In genomic region chr1:166256898-166257297, GRCm38 (mm10) we compare ENCODE assay signal across 17 mouse cellular contexts. TPM values are rescaled to one million over a fixed set of nuclear protein-coding genes. Genes with fewer than 3 reads are reported as not detected.
DNase-seq lines count a peak whose midpoint lies in the region; ATAC-seq and TF ChIP-seq lines count a peak whose summit lies in the region.
"Had no signal": no experiment of that assay in that cellular context is flagged by ENCODE, and none has a peak within 500 bp of the region (broad histone marks: within the 10 kb centered on the region; RNA-seq: fewer than 3 reads in every experiment).

No protein-coding gene starts in this region.

- DNase-seq in layer of hippocampus, adult 2 months (ENCODE audit: low spot score in 2 of 2), result no peak
- no peak for DNase-seq in layer of hippocampus, adult 18-20 months (ENCODE audit: low spot score in 2 of 2)
- no peak for DNase-seq in hindbrain, embryonic 10.5 days (ENCODE audit: low spot score)
- no peak for DNase-seq in limb, embryonic 10.5 days (ENCODE audit: low spot score)
- no peak for DNase-seq in adrenal gland, adult 18-20 months (ENCODE audit: low spot score in 2 of 2)
- DNase-seq: adrenal gland, adult 8-10 months; cerebellum, adult 9-10 months; gastrocnemius, postnatal 10 days; heart, postnatal 36 days; kidney, adult 2 months; layer of hippocampus, adult 9-11 months had no signal

- TF ChIP-seq POLR2A in olfactory bulb, adult 2 months (IDR thresholded peaks at IDR 0.05; ENCODE audit: insufficient read depth, low read depth, low read length), result no peak

- H3K36me3 ChIP-seq in hindbrain, embryonic 10.5 days, result peaks cover 18% of the 10 kb centered on the region
- peaks cover 5% of the 10 kb centered on the region; the same call in 1 of the 2 replicates for H3K36me3 ChIP-seq in midbrain, embryonic 12.5 days
- no peaks in the 10 kb centered on the region for H3K36me3 ChIP-seq in limb, embryonic 10.5 days
- no peaks in the 10 kb centered on the region for H3K36me3 ChIP-seq in kidney, embryonic 14.5 days (ENCODE audit: control insufficient read depth, insufficient read depth, low read length)
- H3K36me3 ChIP-seq: lung, embryonic 15.5 days had no signal

- H3K9me3 ChIP-seq in hindbrain, embryonic 10.5 days, result 0 out of 2 replicates have a peak, but pooled peaks cover 6% of the 10 kb centered on the region
- no peaks in the 10 kb centered on the region; the same call in 1 of the 2 replicates for H3K9me3 ChIP-seq in midbrain, embryonic 12.5 days
- H3K9me3 ChIP-seq in limb, embryonic 10.5 days (replicated peaks), result no peaks in the 10 kb centered on the region
- H3K9me3 ChIP-seq in kidney, embryonic 14.5 days (ENCODE audit: control insufficient read depth, low read length), result no peaks in the 10 kb centered on the region
- H3K9me3 ChIP-seq: lung, embryonic 15.5 days had no signal

- peak overlapping the region; percentile 70 for H3K4me2 ChIP-seq in midbrain, embryonic 12.5 days (replicated peaks)
- no peak overlapping the region for H3K4me2 ChIP-seq in kidney, embryonic 14.5 days (replicated peaks; ENCODE audit: low read depth, low read length)
- H3K4me2 ChIP-seq: liver, embryonic 11.5 days; lung, embryonic 15.5 days had no signal

- peaks cover 28% of the 10 kb centered on the region for H3K27me3 ChIP-seq in hindbrain, embryonic 10.5 days (ENCODE audit: insufficient read depth, poor library complexity, severe bottlenecking)
- no peaks in the 10 kb centered on the region for H3K27me3 ChIP-seq in midbrain, embryonic 12.5 days
- H3K27me3 ChIP-seq in limb, embryonic 10.5 days (ENCODE audit: low read depth, poor library complexity, severe bottlenecking), result peaks cover 56% of the 10 kb centered on the region
- H3K27me3 ChIP-seq in kidney, embryonic 14.5 days (ENCODE audit: control insufficient read depth, insufficient read depth, low read length), result peaks cover 28% of the 10 kb centered on the region

- WGBS in hindbrain, embryonic 10.5 days, result 56% methylated on average over 4 of the region's 4 CpGs
- WGBS in midbrain, embryonic 12.5 days, result 25% methylated on average over 4 of the region's 4 CpGs
- WGBS in olfactory bulb, adult 2 months, result 45% methylated on average over 4 of the region's 4 CpGs
- 68% methylated on average over 4 of the region's 4 CpGs for WGBS in limb, embryonic 10.5 days
- WGBS in kidney, embryonic 14.5 days, result 74% methylated on average over 4 of the region's 4 CpGs

- H3K27ac ChIP-seq in layer of hippocampus, adult 2 months, result peak overlapping the region; percentile 90
- H3K27ac ChIP-seq in hindbrain, embryonic 10.5 days, result peak overlapping the region; percentile 88
- H3K27ac ChIP-seq in midbrain, embryonic 12.5 days (replicated peaks), result peak overlapping the region; percentile 79
- H3K27ac ChIP-seq in olfactory bulb, adult 2 months (ENCODE audit: insufficient read depth, low read depth, low read length), result peak overlapping the region; percentile 90
- H3K27ac ChIP-seq in limb, embryonic 10.5 days, result no peak overlapping the region
- no peak overlapping the region for H3K27ac ChIP-seq in kidney, embryonic 14.5 days (ENCODE audit: low read depth, low read length)
- H3K27ac ChIP-seq: lung, embryonic 15.5 days had no signal

- H3K4me3 ChIP-seq in layer of hippocampus, adult 2 months, result peak overlapping the region; percentile 66
- peak overlapping the region; percentile 68 for H3K4me3 ChIP-seq in hindbrain, embryonic 10.5 days
- peak overlapping the region; percentile 54 for H3K4me3 ChIP-seq in midbrain, embryonic 12.5 days
- peak overlapping the region; percentile 76 for H3K4me3 ChIP-seq in olfactory bulb, adult 2 months (ENCODE audit: insufficient read depth, low read depth, low read length)
- no peak overlapping the region for H3K4me3 ChIP-seq in limb, embryonic 10.5 days
- no peak overlapping the region for H3K4me3 ChIP-seq in kidney, embryonic 14.5 days (ENCODE audit: low read length)
- H3K4me3 ChIP-seq: lung, embryonic 15.5 days had no signal

- no peak for ATAC-seq in midbrain, embryonic 12.5 days (ENCODE audit: low FRiP score, low read depth)
- no peak for ATAC-seq in kidney, embryonic 14.5 days (ENCODE audit: low FRiP score, low TSS enrichment)

- no peak for TF ChIP-seq CTCF in layer of hippocampus, adult 2 months (conservative IDR thresholded peaks at IDR 0.05)
- no peak for TF ChIP-seq CTCF in olfactory bulb, adult 2 months (IDR thresholded peaks at IDR 0.05; ENCODE audit: insufficient read depth, low read depth, low read length)

- H3K4me1 ChIP-seq in hindbrain, embryonic 10.5 days (replicated peaks), result peaks cover 57% of the 10 kb centered on the region
- H3K4me1 ChIP-seq in midbrain, embryonic 12.5 days, result peaks cover 50% of the 10 kb centered on the region
- peaks cover 15% of the 10 kb centered on the region for H3K4me1 ChIP-seq in olfactory bulb, adult 2 months (ENCODE audit: control insufficient read depth, insufficient read depth, low read length)
- peaks cover 24% of the 10 kb centered on the region for H3K4me1 ChIP-seq in limb, embryonic 10.5 days
- H3K4me1 ChIP-seq in kidney, embryonic 14.5 days (ENCODE audit: control insufficient read depth, insufficient read depth, low read length), result peaks cover 3% of the 10 kb centered on the region; the same call in 1 of the 2 replicates

- peak overlapping the region; percentile 82; the same call in 1 of the 2 replicates for H3K9ac ChIP-seq in midbrain, embryonic 12.5 days (replicated peaks)
- H3K9ac ChIP-seq in kidney, embryonic 14.5 days (ENCODE audit: low read depth, low read length), result no peak overlapping the region
- H3K9ac ChIP-seq: lung, embryonic 15.5 days had no signal

RNA-seq across cellular contexts. Expression of gene Ildr2, which starts 3.0 kb away (rescaled TPM):
- 10 to 100 TPM; 71.5 to 73.6 TPM for total RNA-seq in layer of hippocampus, adult 2 months (2021)
- total RNA-seq in layer of hippocampus, adult 18-20 months (2021), result 10 to 100 TPM; 70.4 to 71.6 TPM
- polyA plus RNA-seq in hindbrain, embryonic 10.5 days (2016; fragmentation: Nextera tagmentation; extraction: Ambion mirVana), result 6.3 and 8.1 TPM in 2 replicates
- 10.8 and 11.1 TPM in 2 replicates for polyA plus RNA-seq in midbrain, embryonic 12.5 days (2016; fragmentation: Nextera tagmentation; extraction: Ambion mirVana)
- polyA plus RNA-seq in olfactory bulb, adult 2 months (2012; ENCODE audit: insufficient read depth, insufficient read length, low replicate concordance, missing spikeins), result 36.7 and 55.3 TPM in 2 replicates
- 0.63 and 0.77 TPM in 2 replicates for polyA plus RNA-seq in limb, embryonic 10.5 days (2016; fragmentation: Nextera tagmentation; extraction: Ambion mirVana)
- total RNA-seq in adrenal gland, adult 18-20 months (2021), result 1 to 10 TPM; 4.1 to 7.5 TPM
- polyA plus RNA-seq in kidney, embryonic 14.5 days (2014; fragmentation: Nextera tagmentation; extraction: Ambion mirVana), result 1.2 and 1.3 TPM in 2 replicates
- total RNA-seq: megakaryocyte, adult 5-6 weeks had no signal

RNA-seq across cellular contexts. Expression of gene Mael, which starts 18.4 kb away (rescaled TPM):
- not detected for total RNA-seq in layer of hippocampus, adult 2 months (2021)
- not detected for total RNA-seq in layer of hippocampus, adult 18-20 months (2021)
- polyA plus RNA-seq in hindbrain, embryonic 10.5 days (2016; fragmentation: Nextera tagmentation; extraction: Ambion mirVana), result 0.09 TPM in 1 of 2 replicates, not detected in the other
- polyA plus RNA-seq in midbrain, embryonic 12.5 days (2016; fragmentation: Nextera tagmentation; extraction: Ambion mirVana), result 0.10 TPM in 1 of 2 replicates, not detected in the other
- polyA plus RNA-seq in olfactory bulb, adult 2 months (2012; ENCODE audit: insufficient read depth, insufficient read length, low replicate concordance, missing spikeins), result not detected in 2 replicates
- 0.11 TPM in 1 of 2 replicates, not detected in the other for polyA plus RNA-seq in limb, embryonic 10.5 days (2016; fragmentation: Nextera tagmentation; extraction: Ambion mirVana)
- not detected for total RNA-seq in adrenal gland, adult 18-20 months (2021)
- not detected in 2 replicates for polyA plus RNA-seq in kidney, embryonic 14.5 days (2014; fragmentation: Nextera tagmentation; extraction: Ambion mirVana)
- total RNA-seq: adrenal gland, adult 8-10 months; gastrocnemius, postnatal 10 days; heart, postnatal 36 days; megakaryocyte, adult 5-6 weeks had no signal
- polyA plus RNA-seq: liver, embryonic 11.5 days; lung, embryonic 15.5 days had no signal

Comparison
In these comparisons a context has a peak if more than half of its experiments do, and no peak if none do; other contexts are left out.
1. H3K27ac ChIP-seq: peak in layer of hippocampus, adult 2 months (single experiment), hindbrain, embryonic 10.5 days (single experiment), midbrain, embryonic 12.5 days (single experiment) and olfactory bulb, adult 2 months (single experiment); none in limb, embryonic 10.5 days (single experiment) and kidney, embryonic 14.5 days (single experiment).
2. H3K4me3 ChIP-seq: peak in layer of hippocampus, adult 2 months (single experiment), hindbrain, embryonic 10.5 days (single experiment), midbrain, embryonic 12.5 days (single experiment) and olfactory bulb, adult 2 months (single experiment); none in limb, embryonic 10.5 days (single experiment) and kidney, embryonic 14.5 days (single experiment).